Mouse (Mus musculus): ENCODE data around the gene Plxnb2. TPM values are rescaled to one million over a fixed set of nuclear protein-coding genes. Genes with fewer than 3 reads are reported as not detected.
A peak's percentile ranks its signal among the peaks of the same experiment; 100 is the strongest.

Gene Plxnb2
- polyA plus RNA-seq, 1 experiment from 2014 or later = 147 TPM

DNA sequence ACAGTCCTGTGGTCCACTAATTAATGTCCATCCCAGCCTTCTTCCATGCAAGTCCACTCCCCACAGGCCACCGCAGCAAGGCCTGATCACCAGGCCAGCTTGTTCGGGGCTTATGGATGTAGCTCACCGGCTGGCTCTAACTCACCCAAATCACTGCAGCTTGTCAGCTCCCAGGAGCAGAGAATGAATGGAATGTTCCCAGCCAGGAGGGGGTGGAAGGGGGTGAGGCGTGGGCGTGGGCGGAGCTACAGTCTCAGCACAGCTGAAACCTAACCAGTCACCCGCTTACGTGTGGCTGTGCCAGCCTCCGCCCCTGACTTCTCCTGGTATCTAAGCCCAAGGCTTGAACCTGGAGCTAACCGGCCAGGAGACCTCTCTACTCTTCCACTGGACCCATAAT, 11.2 kb downstream of the Plxnb2 start:
- Histone ChIP-seq H3K9ac (replicated peaks; ENCODE audit: low read depth, low read length) (no peak overlapping the region), H3K36me3 (ENCODE audit: control insufficient read depth, insufficient read depth, low read length) (peaks cover 40% of the 10 kb centered on the region), H3K27ac (ENCODE audit: low read length) (peak overlapping the region; percentile 78), H3K9me3 (ENCODE audit: control insufficient read depth, low read depth, low read length) (no peaks in the 10 kb centered on the region), H3K27me3 (ENCODE audit: control insufficient read depth, insufficient read depth, low read length) (no peaks in the 10 kb centered on the region), H3K4me2 (replicated peaks; ENCODE audit: low read depth, low read length) (peak overlapping the region; percentile 28), H3K4me3 (ENCODE audit: low read depth, low read length) (no peak overlapping the region), H3K4me1 (ENCODE audit: control insufficient read depth, insufficient read depth, low read length) (peaks cover 44% of the 10 kb centered on the region)
- peak; percentile 74 for ATAC-seq (ENCODE audit: insufficient number of reproducible peaks, insufficient read depth, low FRiP score, low read depth)
- WGBS = 1% methylated on average over 10 of the region's 10 CpGs

DNA sequence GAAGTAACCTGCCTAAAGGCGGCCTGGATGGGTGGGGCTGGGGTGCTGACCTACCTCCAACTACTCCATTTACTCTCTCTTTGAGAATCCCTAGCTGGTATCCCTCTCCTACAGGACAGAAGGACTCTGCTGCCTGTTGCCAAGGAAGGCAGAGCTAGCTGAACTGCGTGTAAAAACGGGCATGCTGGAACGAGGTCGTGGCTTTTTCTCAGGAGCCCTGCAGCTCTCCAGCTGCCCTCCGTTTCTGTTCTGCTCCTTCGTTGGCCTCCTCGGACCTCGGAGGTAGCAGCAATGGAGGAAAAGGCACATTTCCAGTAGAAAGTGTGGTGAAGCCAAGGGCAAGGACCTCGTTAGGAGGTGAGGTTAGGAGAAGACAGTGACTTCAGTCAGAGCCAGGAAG, 11.7 kb downstream of the Plxnb2 start:
- H3K4me3 ChIP-seq (ENCODE audit: low read depth, low read length) = no peak overlapping the region
- H3K9ac ChIP-seq (replicated peaks; ENCODE audit: low read depth, low read length) = no peak overlapping the region
- H3K27ac ChIP-seq (ENCODE audit: low read length) = peak overlapping the region; percentile 78
- no peak for ATAC-seq (ENCODE audit: insufficient number of reproducible peaks, insufficient read depth, low FRiP score, low read depth)
- H3K4me2 ChIP-seq (replicated peaks; ENCODE audit: low read depth, low read length) = peak overlapping the region; percentile 28; the same call in 1 of the 2 replicates
- no peaks in the 10 kb centered on the region for H3K9me3 ChIP-seq (ENCODE audit: control insufficient read depth, low read depth, low read length)
- peaks cover 45% of the 10 kb centered on the region for H3K36me3 ChIP-seq (ENCODE audit: control insufficient read depth, insufficient read depth, low read length)
- 41% methylated on average over 10 of the region's 10 CpGs for WGBS
- peaks cover 39% of the 10 kb centered on the region for H3K4me1 ChIP-seq (ENCODE audit: control insufficient read depth, insufficient read depth, low read length)
- no peaks in the 10 kb centered on the region for H3K27me3 ChIP-seq (ENCODE audit: control insufficient read depth, insufficient read depth, low read length)

DNA sequence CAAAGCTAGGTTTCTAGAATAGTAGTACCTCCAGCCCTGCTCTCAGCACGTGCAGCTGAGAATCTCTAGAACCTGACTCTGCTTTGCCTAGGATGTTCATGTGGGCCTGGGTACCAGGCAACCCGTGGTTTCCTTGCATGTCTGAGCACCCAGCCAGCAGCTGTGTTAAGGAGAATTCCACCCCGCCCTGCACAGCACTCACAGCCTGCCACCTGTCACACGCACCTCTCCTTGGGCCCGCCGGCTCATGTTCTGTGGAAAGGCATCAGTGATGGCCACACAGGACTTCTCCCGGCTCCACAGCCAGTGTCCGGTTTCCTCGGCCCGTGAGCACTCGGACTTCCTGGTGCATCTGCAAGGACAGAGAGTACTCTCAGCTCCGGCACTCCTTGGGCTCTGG, 15.1 kb downstream of the Plxnb2 start:
- peaks cover 79% of the 10 kb centered on the region for H3K36me3 ChIP-seq (ENCODE audit: control insufficient read depth, insufficient read depth, low read length)
- no peak overlapping the region for H3K4me3 ChIP-seq (ENCODE audit: low read depth, low read length)
- peaks cover 24% of the 10 kb centered on the region for H3K4me1 ChIP-seq (ENCODE audit: control insufficient read depth, insufficient read depth, low read length)
- ATAC-seq (ENCODE audit: insufficient number of reproducible peaks, insufficient read depth, low FRiP score, low read depth) = no peak
- WGBS = 94% methylated on average over 12 of the region's 12 CpGs
- H3K9me3 ChIP-seq (ENCODE audit: control insufficient read depth, low read depth, low read length) = no peaks in the 10 kb centered on the region
- H3K9ac ChIP-seq (replicated peaks; ENCODE audit: low read depth, low read length) = no peak overlapping the region
- no peak overlapping the region for H3K27ac ChIP-seq (ENCODE audit: low read length)
- H3K4me2 ChIP-seq (replicated peaks; ENCODE audit: low read depth, low read length) = no peak overlapping the region
- no peaks in the 10 kb centered on the region for H3K27me3 ChIP-seq (ENCODE audit: control insufficient read depth, insufficient read depth, low read length)

DNA sequence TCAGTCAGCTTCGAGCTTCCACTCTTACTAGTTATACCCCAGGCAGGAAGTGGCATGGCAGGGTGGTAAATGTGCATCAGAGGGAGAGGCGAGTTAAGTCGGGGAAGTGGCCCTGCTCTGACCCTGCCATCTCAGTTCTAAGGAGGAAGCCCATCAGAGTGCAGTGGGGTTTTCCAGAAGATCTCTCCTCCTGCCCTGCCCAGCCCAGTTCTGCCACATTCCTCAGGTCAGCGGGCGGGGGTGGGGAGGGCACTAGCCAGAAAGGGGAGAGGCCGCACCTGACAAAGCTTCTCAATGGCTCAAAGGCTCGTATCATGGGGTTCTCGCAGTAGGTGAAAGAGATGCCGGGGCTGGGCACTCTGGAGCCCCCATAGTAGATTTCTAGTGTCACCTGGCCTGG, 19.2 kb downstream of the Plxnb2 start:
- Histone ChIP-seq H3K4me3 (ENCODE audit: low read depth, low read length) (no peak overlapping the region), H3K4me1 (ENCODE audit: control insufficient read depth, insufficient read depth, low read length) (0 out of 2 replicates have a peak, but pooled peaks cover 5% of the 10 kb centered on the region), H3K9me3 (ENCODE audit: control insufficient read depth, low read depth, low read length) (no peaks in the 10 kb centered on the region), H3K36me3 (ENCODE audit: control insufficient read depth, insufficient read depth, low read length) (peaks cover 96% of the 10 kb centered on the region), H3K9ac (replicated peaks; ENCODE audit: low read depth, low read length) (no peak overlapping the region), H3K4me2 (replicated peaks; ENCODE audit: low read depth, low read length) (no peak overlapping the region), H3K27me3 (ENCODE audit: control insufficient read depth, insufficient read depth, low read length) (no peaks in the 10 kb centered on the region), H3K27ac (ENCODE audit: low read length) (0 out of 2 replicates have a peak overlapping the region, but pooled peaks have one; percentile 6)
- WGBS = 81% methylated on average over 9 of the region's 9 CpGs
- ATAC-seq (ENCODE audit: insufficient number of reproducible peaks, insufficient read depth, low FRiP score, low read depth) = peak; percentile 47; the same call in 1 of the 2 replicates

DNA sequence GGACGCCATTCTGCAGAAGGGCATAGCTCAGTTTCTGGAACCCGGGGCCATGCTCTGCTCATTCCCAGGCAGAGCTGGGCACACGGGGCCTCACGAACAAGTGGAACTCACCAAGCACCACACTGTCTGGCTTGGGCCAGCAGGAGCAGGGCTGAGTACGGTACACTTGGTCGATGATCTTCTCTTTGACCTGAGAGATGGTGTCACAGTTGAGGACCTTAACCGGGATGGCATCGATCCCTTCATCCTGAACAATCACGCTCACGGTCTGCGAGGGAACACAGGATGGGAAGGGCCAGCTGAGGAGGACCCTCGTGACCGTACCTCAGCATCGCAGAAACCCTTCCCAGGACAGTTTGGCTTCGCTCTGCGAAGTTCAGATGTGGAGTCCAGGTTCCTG, 22.1 kb downstream of the Plxnb2 start:
- no peak overlapping the region for H3K4me3 ChIP-seq (ENCODE audit: low read depth, low read length)
- H3K9ac ChIP-seq (replicated peaks; ENCODE audit: low read depth, low read length) = no peak overlapping the region
- WGBS = 93% methylated on average over 16 of the region's 16 CpGs
- H3K9me3 ChIP-seq (ENCODE audit: control insufficient read depth, low read depth, low read length) = no peaks in the 10 kb centered on the region
- no peak overlapping the region for H3K4me2 ChIP-seq (replicated peaks; ENCODE audit: low read depth, low read length)
- 0 out of 2 replicates have a peak, but pooled peaks cover 5% of the 10 kb centered on the region for H3K4me1 ChIP-seq (ENCODE audit: control insufficient read depth, insufficient read depth, low read length)
- H3K27ac ChIP-seq (ENCODE audit: low read length) = no peak overlapping the region
- no peak for ATAC-seq (ENCODE audit: insufficient number of reproducible peaks, insufficient read depth, low FRiP score, low read depth)
- H3K27me3 ChIP-seq (ENCODE audit: control insufficient read depth, insufficient read depth, low read length) = no peaks in the 10 kb centered on the region
- peaks cover 90% of the 10 kb centered on the region for H3K36me3 ChIP-seq (ENCODE audit: control insufficient read depth, insufficient read depth, low read length)

DNA sequence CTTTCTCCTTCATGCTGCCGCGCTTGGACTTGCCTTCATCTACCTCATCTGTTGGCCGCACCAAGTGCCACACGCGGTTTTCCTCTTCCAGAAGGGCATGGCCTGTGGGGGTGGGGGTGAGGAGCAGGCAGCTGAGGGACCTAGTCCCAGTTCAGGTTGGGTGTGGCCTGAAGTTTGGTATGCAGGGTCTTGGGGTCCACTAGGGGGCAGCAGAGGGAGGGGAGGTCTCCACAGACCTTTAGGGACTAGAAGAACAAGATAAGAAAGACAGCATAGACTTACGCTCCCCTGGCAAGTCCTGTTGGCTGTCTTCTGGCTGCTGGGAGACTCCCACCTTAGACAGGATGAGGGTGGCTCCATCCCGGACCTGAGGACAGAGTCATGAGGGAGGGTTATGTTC, 22.6 kb downstream of the Plxnb2 start:
- Histone ChIP-seq H3K27ac (ENCODE audit: low read length) (no peak overlapping the region), H3K36me3 (ENCODE audit: control insufficient read depth, insufficient read depth, low read length) (peaks cover 84% of the 10 kb centered on the region), H3K27me3 (ENCODE audit: control insufficient read depth, insufficient read depth, low read length) (no peaks in the 10 kb centered on the region), H3K4me3 (ENCODE audit: low read depth, low read length) (no peak overlapping the region), H3K9me3 (ENCODE audit: control insufficient read depth, low read depth, low read length) (no peaks in the 10 kb centered on the region), H3K4me1 (ENCODE audit: control insufficient read depth, insufficient read depth, low read length) (0 out of 2 replicates have a peak, but pooled peaks cover 5% of the 10 kb centered on the region), H3K4me2 (replicated peaks; ENCODE audit: low read depth, low read length) (no peak overlapping the region), H3K9ac (replicated peaks; ENCODE audit: low read depth, low read length) (no peak overlapping the region)
- no peak for ATAC-seq (ENCODE audit: insufficient number of reproducible peaks, insufficient read depth, low FRiP score, low read depth)
- WGBS = 65% methylated on average over 7 of the region's 7 CpGs

DNA sequence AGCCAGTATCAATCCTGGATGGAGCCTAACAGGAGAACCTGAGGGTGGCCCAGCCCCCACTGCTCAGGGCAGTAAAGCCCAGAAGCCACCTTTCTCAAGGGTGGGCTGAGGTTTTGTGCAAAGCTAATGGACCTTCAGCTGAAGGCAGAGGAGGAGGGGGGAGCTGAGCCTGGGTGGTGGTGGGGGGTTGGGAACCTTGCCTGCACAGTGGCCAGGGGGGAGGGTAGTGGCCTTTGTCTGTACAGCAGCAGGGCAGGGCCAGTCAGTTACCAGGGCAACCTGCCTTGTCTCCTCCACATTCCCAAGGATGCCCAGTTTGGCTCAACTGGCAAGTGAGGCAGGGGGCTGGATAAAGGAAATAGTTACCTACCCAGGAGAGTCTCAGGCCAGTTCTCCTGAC, 28.3 kb downstream of the Plxnb2 start:
- no peak overlapping the region for H3K27ac ChIP-seq (ENCODE audit: low read length)
- no peak overlapping the region for H3K4me2 ChIP-seq (replicated peaks; ENCODE audit: low read depth, low read length)
- H3K9ac ChIP-seq (replicated peaks; ENCODE audit: low read depth, low read length) = no peak overlapping the region
- no peaks in the 10 kb centered on the region for H3K9me3 ChIP-seq (ENCODE audit: control insufficient read depth, low read depth, low read length)
- peaks cover 32% of the 10 kb centered on the region for H3K36me3 ChIP-seq (ENCODE audit: control insufficient read depth, insufficient read depth, low read length)
- H3K4me3 ChIP-seq (ENCODE audit: low read depth, low read length) = no peak overlapping the region
- H3K4me1 ChIP-seq (ENCODE audit: control insufficient read depth, insufficient read depth, low read length) = peaks cover 10% of the 10 kb centered on the region
- H3K27me3 ChIP-seq (ENCODE audit: control insufficient read depth, insufficient read depth, low read length) = peaks cover 11% of the 10 kb centered on the region
- no peak for ATAC-seq (ENCODE audit: insufficient number of reproducible peaks, insufficient read depth, low FRiP score, low read depth)

DNA sequence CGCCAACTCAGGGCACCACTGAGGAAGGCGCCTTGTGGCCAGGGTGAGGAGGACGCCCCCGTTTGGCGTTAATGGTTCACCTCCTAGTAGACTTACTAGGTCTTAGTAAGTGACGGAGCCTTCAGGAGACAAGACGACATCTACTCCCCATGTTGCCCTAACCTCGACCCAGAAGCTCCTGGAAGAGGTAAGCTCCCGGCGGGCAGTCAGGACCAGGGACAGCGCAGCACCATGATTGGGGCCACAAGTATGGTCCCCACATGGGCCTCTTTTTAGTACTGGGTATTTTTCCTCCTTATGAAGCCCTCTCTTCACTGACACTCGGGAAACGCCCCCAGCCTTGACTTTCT, 30.6 kb downstream of the Plxnb2 start:
- Histone ChIP-seq H3K4me1 (ENCODE audit: control insufficient read depth, insufficient read depth, low read length) (peaks cover 17% of the 10 kb centered on the region), H3K27ac (ENCODE audit: low read length) (no peak overlapping the region), H3K9me3 (ENCODE audit: control insufficient read depth, low read depth, low read length) (no peaks in the 10 kb centered on the region), H3K4me2 (replicated peaks; ENCODE audit: low read depth, low read length) (peak overlapping the region; percentile 96), H3K4me3 (ENCODE audit: low read depth, low read length) (peak overlapping the region; percentile 62), H3K36me3 (ENCODE audit: control insufficient read depth, insufficient read depth, low read length) (peaks cover 9% of the 10 kb centered on the region; the same call in 1 of the 2 replicates), H3K27me3 (ENCODE audit: control insufficient read depth, insufficient read depth, low read length) (peaks cover 13% of the 10 kb centered on the region), H3K9ac (replicated peaks; ENCODE audit: low read depth, low read length) (peak overlapping the region; percentile 3; the same call in 1 of the 2 replicates)
- ATAC-seq (ENCODE audit: insufficient number of reproducible peaks, insufficient read depth, low FRiP score, low read depth) = no peak
- WGBS = 2% methylated on average over 13 of the region's 13 CpGs

Data from stomach, embryonic 14.5 days (tissue).